Mouse (Mus musculus) induced T-regulatory cell, adult 2 months (primary cell): ENCODE measurements at regions not wholly inside any gene's neighbourhood (a gene's known extent, or its start where the extent isn't known, plus 50 kb on each side); places are given as distances from the start of the nearest gene placed in this dataset.

ENCODE experiments used
- DNase-seq: peaks from one replicate; pipeline ENCODE4 v3.0.0-alpha.2; 2012; ENCODE audit warnings: low read depth

DNA sequence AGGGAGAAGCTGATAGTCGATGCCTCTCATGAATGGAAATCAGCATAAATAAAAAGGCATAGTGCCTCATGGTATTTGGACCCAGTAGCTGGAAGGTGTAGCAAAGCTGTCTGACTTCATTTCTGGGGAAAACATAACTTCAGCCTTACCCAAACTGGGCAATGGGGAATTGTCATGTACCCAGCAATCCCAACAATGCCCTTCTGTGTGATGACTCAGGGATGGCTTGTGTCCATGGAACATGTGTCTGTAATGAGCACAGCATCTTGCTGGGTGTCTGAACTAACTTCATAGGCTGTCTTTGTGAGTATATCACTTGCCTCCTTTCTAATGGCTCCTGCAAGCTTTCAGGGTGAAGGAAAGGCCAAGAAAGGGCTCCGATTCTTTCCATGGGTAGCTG is 140.3 kb downstream of the Bod1 start:
- no peak for DNase-seq

GRCm38 (mm10) chr11:31530851-31531250 is 140.8 kb downstream of the Bod1 start:
- no peak for DNase-seq

DNA sequence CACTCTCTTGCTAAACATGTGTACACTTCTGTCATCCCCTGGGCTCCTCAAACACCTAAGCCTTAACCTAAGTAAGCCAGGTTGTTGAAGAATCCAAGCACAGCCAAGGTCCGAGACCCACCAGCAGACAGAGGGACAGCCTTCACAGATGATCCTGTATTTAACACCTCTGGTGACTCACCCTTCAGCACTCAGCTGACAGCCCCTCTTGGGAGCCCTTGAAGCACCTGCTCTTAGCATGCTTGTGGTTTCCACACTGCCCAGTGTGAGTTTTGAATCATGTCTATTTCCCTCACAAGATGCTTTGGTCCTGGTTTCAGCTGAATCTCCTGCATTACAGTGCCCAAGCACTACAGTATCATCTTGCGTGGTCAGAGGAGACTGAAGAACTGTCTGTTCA is 142.0 kb downstream of the Bod1 start:
- DNase-seq, result no peak

- DNase-seq, result no peak
Observed at GRCm38 (mm10) chr11:31524708-31525107, 147.0 kb downstream of the Bod1 start.

- no peak for DNase-seq
Observed at GRCm38 (mm10) chr11:31524065-31524618, 147.5 kb downstream of the Bod1 start.

- no peak for DNase-seq
Observed at GRCm38 (mm10) chr11:31522127-31522526, 149.6 kb downstream of the Bod1 start.

GRCm38 (mm10) chr11:31520909-31521308 is 150.8 kb downstream of the Bod1 start:
- DNase-seq, result no peak

- no peak for DNase-seq
Observed at GRCm38 (mm10) chr11:31503239-31503916, 133.5 kb upstream of the Stc2 start.

DNA sequence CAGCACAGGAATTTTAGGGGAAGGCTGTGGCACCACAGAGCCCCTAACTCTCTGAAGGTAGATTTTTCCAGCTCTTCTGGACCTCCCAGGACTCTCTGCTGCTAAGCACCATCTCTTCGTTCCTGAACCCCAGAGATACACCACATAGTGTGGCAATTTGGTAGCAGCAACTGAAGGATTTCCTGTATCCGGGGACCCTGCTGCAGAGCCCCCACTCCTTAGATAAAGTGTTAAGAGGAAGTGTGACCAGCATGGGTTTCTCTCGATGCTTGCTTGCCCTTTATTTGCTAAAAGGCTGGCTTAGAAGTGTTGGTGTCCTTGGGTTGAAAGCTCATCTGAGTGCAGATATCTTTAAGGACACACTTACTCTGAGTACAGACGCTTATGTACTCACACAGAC is 115.6 kb upstream of the Stc2 start:
- no peak for DNase-seq

GRCm38 (mm10) chr11:31481057-31481340 is 111.1 kb upstream of the Stc2 start:
- no peak for DNase-seq

GRCm38 (mm10) chr11:31480225-31481056 is 110.6 kb upstream of the Stc2 start:
- DNase-seq, result no peak

- no peak for DNase-seq
Observed at GRCm38 (mm10) chr11:31477763-31478162, 107.9 kb upstream of the Stc2 start.

GRCm38 (mm10) chr11:31477104-31477503 is 107.2 kb upstream of the Stc2 start:
- no peak for DNase-seq

DNA sequence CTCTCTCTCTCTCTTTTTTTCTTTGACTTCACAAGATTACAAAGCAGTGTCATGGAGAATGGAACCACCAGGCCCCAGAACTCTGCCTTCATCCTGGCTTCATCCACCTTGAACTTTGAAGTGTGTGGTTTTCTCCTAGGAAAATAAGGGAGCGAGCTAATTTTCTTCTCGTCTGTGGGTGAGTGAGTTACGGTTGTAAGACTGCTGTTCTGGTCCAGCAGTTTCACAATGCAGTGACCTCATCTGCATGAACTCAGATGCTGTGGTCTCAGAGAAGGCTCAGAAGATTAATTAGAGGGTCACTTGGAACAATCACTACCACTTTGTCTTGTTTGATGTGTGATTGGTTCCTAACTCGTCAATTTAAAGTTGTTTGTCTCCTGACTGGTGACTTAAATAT is 103.1 kb upstream of the Stc2 start:
- no peak for DNase-seq

GRCm38 (mm10) chr11:31470681-31471414 is 101.0 kb upstream of the Stc2 start:
- no peak for DNase-seq

DNA sequence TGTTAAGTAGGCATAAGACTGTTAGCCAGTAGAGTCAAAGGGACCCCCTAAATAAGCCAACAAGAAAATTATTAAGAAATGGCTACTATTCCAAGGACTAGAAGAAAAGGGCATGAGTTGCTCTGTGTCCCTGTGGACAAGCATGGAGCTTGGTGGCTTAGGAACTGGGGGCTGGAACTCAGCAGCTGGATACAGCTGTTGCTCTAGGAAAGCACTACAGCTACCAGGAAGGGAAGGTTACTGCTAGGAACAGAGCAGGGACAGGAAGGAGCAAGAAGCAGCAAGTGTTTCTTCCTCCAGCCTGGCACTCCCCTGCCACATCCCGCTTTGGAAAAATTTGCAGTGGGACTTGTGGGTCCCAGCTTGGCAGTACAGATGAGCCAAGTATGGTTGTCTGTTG is 95.0 kb upstream of the Stc2 start:
- no peak for DNase-seq

DNA sequence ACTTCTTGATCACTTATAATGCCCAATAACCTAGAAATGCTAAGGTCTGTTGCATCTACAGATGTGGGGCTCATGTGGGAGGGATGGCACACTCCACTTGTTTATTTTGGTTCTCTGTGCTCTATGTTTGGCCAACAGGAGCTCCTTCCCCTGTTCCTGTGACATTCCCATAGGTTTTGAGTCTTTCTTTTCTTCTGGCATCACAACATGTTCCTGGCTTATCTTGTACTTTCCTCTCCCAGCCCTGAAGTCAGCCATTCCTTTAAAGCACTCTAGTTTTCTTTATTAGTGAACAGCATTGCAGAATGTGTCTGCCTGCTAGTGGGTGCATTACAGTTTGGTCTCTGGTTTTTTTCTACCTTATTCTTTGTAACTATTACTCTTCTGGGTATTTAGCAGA is 92.6 kb upstream of the Stc2 start:
- DNase-seq, result no peak

- DNase-seq, result no peak
Observed at GRCm38 (mm10) chr11:31461824-31462223, 92.0 kb upstream of the Stc2 start.

DNA sequence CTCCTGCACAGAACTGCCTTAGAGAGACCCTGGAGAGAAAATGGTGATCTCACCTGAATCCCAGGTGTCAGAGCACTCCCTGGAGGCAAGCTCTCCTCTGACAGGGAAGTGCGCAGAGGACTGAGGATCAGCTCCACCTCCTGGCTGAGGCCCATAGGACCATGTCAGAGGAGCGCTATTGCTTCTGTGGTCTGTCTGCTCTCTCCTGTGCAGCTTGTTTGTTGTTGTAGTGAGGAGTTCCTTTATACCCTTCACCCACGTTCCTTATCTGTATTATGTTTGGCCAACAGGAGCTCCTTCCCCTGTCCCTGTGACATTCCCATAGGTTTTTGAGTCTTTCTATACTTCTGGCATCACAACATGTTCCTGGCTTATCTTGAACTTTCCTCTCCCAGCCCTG is 91.5 kb upstream of the Stc2 start:
- DNase-seq, result no peak

DNA sequence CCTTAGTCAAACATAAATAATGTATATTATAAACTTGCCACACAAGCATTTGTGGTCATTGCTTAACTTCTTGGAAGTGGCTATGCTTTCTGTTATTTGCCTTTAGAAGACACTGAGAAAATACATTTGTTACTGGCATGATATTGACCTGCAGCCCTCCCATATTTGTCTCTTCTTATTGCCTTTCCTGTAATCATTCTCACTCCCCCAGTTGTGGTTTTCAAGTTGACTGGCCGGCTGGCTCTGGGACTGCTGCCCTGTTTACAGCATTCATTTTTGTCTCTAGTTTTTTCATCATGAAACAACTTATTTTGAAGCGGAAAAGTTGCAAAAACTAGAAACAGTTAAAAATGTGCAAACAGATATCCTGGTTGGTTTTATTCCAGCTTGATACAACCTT is 57.5 kb upstream of the Stc2 start:
- no peak for DNase-seq
